In genomic region chr9:120214978-120215495, GRCm38 (mm10) we compare ENCODE assay signal across 19 mouse cellular contexts.
DNase-seq lines count a peak whose midpoint lies in the region; ATAC-seq and TF ChIP-seq lines count a peak whose summit lies in the region.
"Had no signal": no experiment of that assay in that cellular context is flagged by ENCODE, and none has a peak within 500 bp of the region (broad histone marks: within the 10 kb centered on the region; RNA-seq: fewer than 3 reads in every experiment).

No protein-coding gene starts in this region.

- H3K27me3 ChIP-seq in heart, embryonic 13.5 days (replicated peaks), result no peaks in the 10 kb centered on the region
- H3K27me3 ChIP-seq in heart, embryonic 12.5 days (replicated peaks), result no peaks in the 10 kb centered on the region
- no peaks in the 10 kb centered on the region for H3K27me3 ChIP-seq in intestine, embryonic 16.5 days (replicated peaks; ENCODE audit: control insufficient read depth, insufficient read depth, low read length)
- H3K27me3 ChIP-seq in intestine, embryonic 15.5 days (replicated peaks), result no peaks in the 10 kb centered on the region
- H3K27me3 ChIP-seq: embryonic facial prominence, embryonic 13.5 days; forebrain, embryonic 12.5 days had no signal

- H3K9ac ChIP-seq in heart, embryonic 13.5 days, result no peak overlapping the region
- no peak overlapping the region for H3K9ac ChIP-seq in heart, embryonic 12.5 days
- no peak overlapping the region for H3K9ac ChIP-seq in intestine, embryonic 16.5 days (ENCODE audit: low read depth, low read length)
- no peak overlapping the region for H3K9ac ChIP-seq in intestine, embryonic 15.5 days
- H3K9ac ChIP-seq: embryonic facial prominence, embryonic 13.5 days; forebrain, embryonic 12.5 days; hindbrain, embryonic 14.5 days had no signal

- no peak for ATAC-seq in heart, embryonic 13.5 days (ENCODE audit: extremely low read depth, insufficient number of reproducible peaks, low FRiP score, low TSS enrichment)
- ATAC-seq in heart, embryonic 12.5 days (ENCODE audit: insufficient number of reproducible peaks, low FRiP score), result no peak
- peak; percentile 16; the same call in 1 of the 2 replicates for ATAC-seq in intestine, embryonic 16.5 days
- ATAC-seq in intestine, embryonic 15.5 days, result no peak
- 0 out of 2 replicates have a peak, but pooled peaks have one; percentile 29 for ATAC-seq in megakaryocyte progenitor cell, adult 5-6 weeks (replicated peaks; ENCODE audit: poor library complexity)
- ATAC-seq: CD4-positive, CD25-positive, alpha-beta regulatory T cell, adult 4 months; forebrain, embryonic 16.5 days had no signal

- no peak for TF ChIP-seq POLR2A in bone marrow macrophage, adult 2 months (IDR thresholded peaks at IDR 0.05; ENCODE audit: borderline replicate concordance, low read depth, low read length)

- no peak for TF ChIP-seq CTCF in bone marrow macrophage, adult 2 months (IDR thresholded peaks at IDR 0.05; ENCODE audit: low read depth, low read length)

- 0 out of 2 replicates have a peak overlapping the region, but pooled peaks have one; percentile 9 for H3K4me2 ChIP-seq in heart, embryonic 13.5 days
- H3K4me2 ChIP-seq in heart, embryonic 12.5 days, result no peak overlapping the region
- no peak overlapping the region for H3K4me2 ChIP-seq in intestine, embryonic 16.5 days (ENCODE audit: low read depth, low read length)
- no peak overlapping the region for H3K4me2 ChIP-seq in intestine, embryonic 15.5 days (replicated peaks)
- H3K4me2 ChIP-seq: embryonic facial prominence, embryonic 13.5 days; forebrain, embryonic 12.5 days; hindbrain, embryonic 14.5 days had no signal

- WGBS in heart, embryonic 13.5 days, result 58% methylated on average over 11 of the region's 11 CpGs
- 66% methylated on average over 11 of the region's 11 CpGs for WGBS in heart, embryonic 12.5 days
- WGBS in intestine, embryonic 16.5 days, result 79% methylated on average over 11 of the region's 11 CpGs
- 72% methylated on average over 11 of the region's 11 CpGs for WGBS in intestine, embryonic 15.5 days

- no peak overlapping the region for H3K4me3 ChIP-seq in heart, embryonic 13.5 days
- no peak overlapping the region for H3K4me3 ChIP-seq in heart, embryonic 12.5 days
- H3K4me3 ChIP-seq in intestine, embryonic 16.5 days (ENCODE audit: low read length), result no peak overlapping the region
- no peak overlapping the region for H3K4me3 ChIP-seq in intestine, embryonic 15.5 days (replicated peaks)
- H3K4me3 ChIP-seq in bone marrow macrophage, adult 2 months (ENCODE audit: insufficient read depth, low read length), result peak overlapping the region; percentile 64
- H3K4me3 ChIP-seq: embryonic facial prominence, embryonic 13.5 days; forebrain, embryonic 12.5 days; hindbrain, embryonic 10.5 days had no signal

- peaks cover 40% of the 10 kb centered on the region for H3K4me1 ChIP-seq in heart, embryonic 13.5 days
- H3K4me1 ChIP-seq in heart, embryonic 12.5 days (replicated peaks), result peaks cover 25% of the 10 kb centered on the region
- H3K4me1 ChIP-seq in intestine, embryonic 16.5 days (ENCODE audit: control insufficient read depth, insufficient read depth, low read length), result peaks cover 2% of the 10 kb centered on the region; the same call in 1 of the 2 replicates
- 0 out of 2 replicates have a peak, but pooled peaks cover 4% of the 10 kb centered on the region for H3K4me1 ChIP-seq in intestine, embryonic 15.5 days (replicated peaks)
- peaks cover 9% of the 10 kb centered on the region for H3K4me1 ChIP-seq in bone marrow macrophage, adult 2 months (ENCODE audit: control insufficient read depth, insufficient read depth, low read length)
- H3K4me1 ChIP-seq: hindbrain, embryonic 10.5 days had no signal

- H3K9me3 ChIP-seq in heart, embryonic 13.5 days, result no peaks in the 10 kb centered on the region
- no peaks in the 10 kb centered on the region for H3K9me3 ChIP-seq in heart, embryonic 12.5 days (replicated peaks)
- H3K9me3 ChIP-seq in intestine, embryonic 16.5 days (ENCODE audit: control insufficient read depth, low read length), result no peaks in the 10 kb centered on the region
- no peaks in the 10 kb centered on the region for H3K9me3 ChIP-seq in intestine, embryonic 15.5 days
- H3K9me3 ChIP-seq: embryonic facial prominence, embryonic 13.5 days; forebrain, embryonic 12.5 days; G1E; hindbrain, embryonic 10.5 days had no signal

- no peaks in the 10 kb centered on the region for H3K36me3 ChIP-seq in heart, embryonic 13.5 days
- no peaks in the 10 kb centered on the region for H3K36me3 ChIP-seq in heart, embryonic 12.5 days
- no peaks in the 10 kb centered on the region for H3K36me3 ChIP-seq in intestine, embryonic 16.5 days (ENCODE audit: control insufficient read depth, insufficient read depth, low read length)
- H3K36me3 ChIP-seq in intestine, embryonic 15.5 days, result no peaks in the 10 kb centered on the region
- H3K36me3 ChIP-seq: embryonic facial prominence, embryonic 13.5 days; forebrain, embryonic 12.5 days; G1E; hindbrain, embryonic 10.5 days had no signal

- 0 out of 2 replicates have a peak overlapping the region, but pooled peaks have one; percentile 13 for H3K27ac ChIP-seq in heart, embryonic 13.5 days (replicated peaks)
- no peak overlapping the region for H3K27ac ChIP-seq in heart, embryonic 12.5 days (ENCODE audit: poor library complexity, severe bottlenecking)
- no peak overlapping the region for H3K27ac ChIP-seq in intestine, embryonic 16.5 days (ENCODE audit: low read length)
- no peak overlapping the region for H3K27ac ChIP-seq in intestine, embryonic 15.5 days
- H3K27ac ChIP-seq in bone marrow macrophage, adult 2 months (ENCODE audit: insufficient read depth, low read depth, low read length), result peak overlapping the region; percentile 70
- H3K27ac ChIP-seq: embryonic facial prominence, embryonic 13.5 days; forebrain, embryonic 12.5 days; hindbrain, embryonic 10.5 days had no signal

- no peak for DNase-seq in left cerebral cortex, adult 9 months (ENCODE audit: low spot score in 2 of 2)
- DNase-seq: adrenal gland, postnatal 10 days; cerebellum, adult 11-12 months; cerebellum, adult 9-10 months; cerebellum, postnatal 25 days; gastrocnemius, postnatal 14 days had no signal

Comparison
In these comparisons a context has a peak if more than half of its experiments do, and no peak if none do; other contexts are left out.
1. ATAC-seq: peak in intestine, embryonic 16.5 days (single experiment) and megakaryocyte progenitor cell, adult 5-6 weeks (single experiment); none in heart, embryonic 13.5 days (single experiment), heart, embryonic 12.5 days (single experiment) and intestine, embryonic 15.5 days (single experiment).
2. H3K27ac ChIP-seq: peak in heart, embryonic 13.5 days (single experiment) and bone marrow macrophage, adult 2 months (single experiment); none in heart, embryonic 12.5 days (single experiment), intestine, embryonic 16.5 days (single experiment) and intestine, embryonic 15.5 days (single experiment).